Mouse (Mus musculus) liver, postnatal 0 days (tissue): ENCODE data around the gene Gm20708. TPM values are rescaled to one million over a fixed set of nuclear protein-coding genes. Genes with fewer than 3 reads are reported as not detected.

ENCODE experiments used
- ATAC-seq: fragments of 200-750 bp; cut with Nextera tagmentation; 2 replicates; pipeline ENCODE4 v1.8.0; 2017; ENCODE audit warnings: mild to moderate bottlenecking, moderate library complexity
- DNase-seq: peaks from one replicate; pipeline ENCODE4 v3.0.0-alpha.2; 2016
- H3K27ac ChIP-seq: fragments of 300-500 bp; sonication (generic); 2 replicates; pipeline ENCODE4 v1.5.1; 2014; ENCODE audit warnings: antibody characterized with exemption, moderate library complexity, mild to moderate bottlenecking, low read depth
- H3K27me3 ChIP-seq: fragments of 300-500 bp; sonication (generic); 2 replicates; pipeline ENCODE4 v1.6.1; 2014; ENCODE audit warnings: low read length, control low read depth, mixed read lengths; ENCODE audit not compliant: insufficient read depth
- H3K36me3 ChIP-seq: fragments of 300-500 bp; sonication (generic); replicated peaks from 2 replicates; pipeline ENCODE4 v1.6.1; 2014; ENCODE audit warnings: mild to moderate bottlenecking, control low read depth, low read length, moderate library complexity, mixed read lengths; ENCODE audit not compliant: insufficient read depth
- H3K4me1 ChIP-seq: fragments of 300-500 bp; sonication (generic); 2 replicates; pipeline ENCODE4 v1.6.1; 2014; ENCODE audit warnings: antibody characterized with exemption, mild to moderate bottlenecking, control low read depth; ENCODE audit not compliant: insufficient read depth
- H3K4me2 ChIP-seq: fragments of 300-500 bp; sonication (generic); 2 replicates; pipeline ENCODE4 v1.6.1; 2014; ENCODE audit warnings: low read depth, mild to moderate bottlenecking, low read length, moderate library complexity, mixed read lengths
- H3K4me3 ChIP-seq: fragments of 300-500 bp; sonication (generic); 2 replicates; pipeline ENCODE4 v1.5.1; 2014; ENCODE audit warnings: low read depth, low read length
- H3K9ac ChIP-seq: fragments of 300-500 bp; sonication (generic); replicated peaks from 2 replicates; pipeline ENCODE4 v1.6.1; 2014; ENCODE audit warnings: mild to moderate bottlenecking, moderate library complexity
- H3K9me3 ChIP-seq: fragments of 300-500 bp; sonication (generic); 2 replicates; pipeline ENCODE4 v1.6.1; 2016; ENCODE audit warnings: mild to moderate bottlenecking, control low read depth, low read length, mixed read lengths
- CTCF ChIP-seq: sonication (generic); IDR thresholded peaks from 2 replicates; pipeline ENCODE4 v1.5.1; 2016; ENCODE audit warnings: antibody characterized with exemption, low read depth
- EP300 ChIP-seq: IDR thresholded peaks from 2 replicates; pipeline ENCODE4 v1.6.1; 2016; ENCODE audit warnings: antibody characterized with exemption, low read depth, mild to moderate bottlenecking
- WGBS: fragments of 180-500 bp; shearing (Covaris S2); extraction: QIAGEN DNeasy Blood & Tissue Kit; methylation state at CpG from one replicate; pipeline ENCODE4 v1.1.7; 2014; ENCODE audit not compliant: insufficient replicate concordance; 5-methylcytosine and 5-hydroxymethylcytosine counted together
- polyA plus RNA-seq: library from polyadenylated mRNA; unstranded; fragments of >200 nt; fragmentation: Nextera tagmentation; extraction: Ambion mirVana; gene quantifications from 2 replicates; pipeline ENCODE4 v1.2.1, GENCODE M21; 2015

Gm20708 gene
- polyA plus RNA-seq, 1 experiment from 2014 or later, result 0.48 TPM

DNA sequence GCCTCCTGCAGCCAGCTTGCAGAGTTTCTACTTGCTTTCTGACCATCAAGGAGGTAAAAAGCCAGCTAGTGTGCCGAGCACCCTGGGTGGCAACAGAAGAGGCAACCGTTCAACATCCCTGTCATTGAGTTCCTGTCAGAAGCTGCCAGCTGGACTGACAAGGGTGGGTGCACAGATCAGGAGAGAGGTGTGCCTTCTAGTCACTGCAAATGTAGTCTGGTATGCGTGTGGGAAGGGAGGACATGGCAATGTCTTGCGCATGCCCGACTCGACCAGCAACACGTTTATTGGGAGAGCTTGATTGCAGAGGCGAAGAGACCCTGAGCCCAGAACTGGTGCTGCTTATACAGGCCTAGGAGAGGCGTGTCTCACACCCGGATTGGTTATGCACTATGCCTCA is 48.0 kb downstream of the Gm20708 start:
- no peak overlapping the region for H3K27ac ChIP-seq
- DNase-seq, result no peak
- no peak for TF ChIP-seq EP300
- no peak for TF ChIP-seq CTCF
- peaks cover 27% of the 10 kb centered on the region for H3K27me3 ChIP-seq
- no peak overlapping the region for H3K9ac ChIP-seq
- H3K9me3 ChIP-seq, result no peaks in the 10 kb centered on the region
- 0 out of 2 replicates have a peak, but pooled peaks have one; percentile 21 for ATAC-seq
- H3K4me1 ChIP-seq, result no peaks in the 10 kb centered on the region
- no peak overlapping the region for H3K4me2 ChIP-seq
- peaks cover 48% of the 10 kb centered on the region for H3K36me3 ChIP-seq
- no peak overlapping the region for H3K4me3 ChIP-seq
- WGBS, result 95% methylated on average over 10 of the region's 10 CpGs

DNA sequence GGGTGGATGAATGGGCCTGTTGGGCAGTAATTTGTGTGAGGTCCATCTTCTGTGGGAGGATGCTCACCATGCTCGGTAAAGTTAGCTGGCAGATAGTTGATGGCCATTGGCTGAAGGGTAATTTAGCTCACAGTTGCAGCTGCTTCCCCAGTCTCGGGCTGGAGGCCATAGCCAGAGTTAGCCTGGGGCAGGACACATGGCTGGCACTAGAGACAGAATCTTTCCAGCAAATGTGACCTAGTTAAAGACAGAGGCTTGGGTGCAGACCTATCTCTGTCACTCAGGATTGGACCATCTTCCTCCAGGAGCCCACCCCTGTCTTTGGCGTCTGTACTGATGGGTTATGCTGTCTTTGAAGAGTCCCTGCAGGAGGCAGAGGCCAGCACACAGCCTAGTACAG is 48.9 kb downstream of the Gm20708 start:
- Histone ChIP-seq H3K27me3 (peaks cover 32% of the 10 kb centered on the region), H3K27ac (no peak overlapping the region), H3K4me3 (no peak overlapping the region), H3K36me3 (peaks cover 38% of the 10 kb centered on the region), H3K9ac (no peak overlapping the region), H3K4me1 (no peaks in the 10 kb centered on the region), H3K4me2 (no peak overlapping the region), H3K9me3 (no peaks in the 10 kb centered on the region)
- TF ChIP-seq CTCF (no peak), EP300 (no peak)
- 73% methylated on average over 3 of the region's 3 CpGs for WGBS
- ATAC-seq, result no peak
- DNase-seq, result no peak

DNA sequence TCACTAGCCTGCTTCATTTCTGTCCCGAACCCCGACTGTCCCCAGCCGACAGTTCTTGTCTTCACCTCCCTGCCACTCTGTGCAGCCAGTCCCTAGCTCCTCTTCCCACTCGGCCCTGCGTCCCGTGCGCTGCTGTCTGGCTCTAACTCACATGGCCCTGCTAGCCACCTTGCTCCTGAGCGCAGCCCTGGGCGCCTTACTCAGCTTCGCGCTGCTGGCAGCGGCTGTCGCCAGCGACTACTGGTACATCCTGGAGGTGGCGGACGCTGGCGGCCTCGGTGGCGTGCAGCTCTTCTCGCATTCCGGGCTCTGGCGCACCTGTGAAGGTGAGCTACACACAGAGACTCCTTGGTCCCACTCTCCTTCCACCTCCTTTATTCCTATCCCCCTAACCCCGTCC is 51.1 kb downstream of the Gm20708 start, which contains the start of gene Tmem235:
TSS of gene Tmem235 (plus strand) at position 152 of the 400 bp plus-strand sequence.
- Histone ChIP-seq H3K36me3 (peaks cover 19% of the 10 kb centered on the region), H3K4me2 (no peak within 1 kb of the TSS), H3K9me3 (no peaks in the 10 kb centered on the region), H3K27me3 (peaks cover 32% of the 10 kb centered on the region), H3K27ac (no peak within 1 kb of the TSS), H3K4me1 (peaks cover 3% of the 10 kb centered on the region), H3K9ac (no peak within 1 kb of the TSS), H3K4me3 (no peak within 1 kb of the TSS)
- 6% methylated on average over 23 of the region's 23 CpGs for WGBS
- DNase-seq (no peak), ATAC-seq (no peak)
- no peak for TF ChIP-seq EP300
- no peak for TF ChIP-seq CTCF

DNA sequence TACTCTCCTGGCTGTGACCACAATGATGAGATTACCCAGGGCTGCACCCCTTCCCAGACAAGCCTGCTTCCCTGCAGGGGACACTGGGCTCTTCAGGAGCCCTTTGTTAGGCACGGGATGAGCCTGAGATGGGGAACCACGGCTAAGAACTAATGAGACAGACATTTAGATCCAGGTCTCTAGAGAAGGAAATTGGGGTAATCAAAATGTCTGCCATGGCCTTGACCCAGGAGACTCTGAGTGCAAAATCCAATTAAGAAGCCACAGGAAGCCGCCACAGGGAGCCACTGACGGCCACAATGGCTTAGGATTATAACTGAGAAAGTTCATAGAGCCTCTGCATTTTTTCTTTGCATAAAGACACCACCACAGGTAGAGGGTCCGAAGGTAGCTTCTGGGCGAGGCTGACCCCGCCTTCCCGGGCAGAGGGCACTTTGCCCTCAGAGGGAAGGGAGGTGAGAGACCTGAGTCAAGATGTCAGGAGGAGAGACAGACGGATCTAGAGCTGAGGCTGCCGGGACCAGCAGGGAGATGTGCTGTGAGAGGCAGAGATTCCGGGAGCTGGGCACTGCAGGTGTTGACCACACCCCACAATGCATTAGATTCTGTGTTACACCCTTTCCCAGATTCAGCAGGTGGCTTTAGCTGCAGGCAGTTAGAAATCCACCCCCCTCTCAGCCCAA is 53.8 kb downstream of the Gm20708 start:
- TF ChIP-seq EP300 (no peak), CTCF (no peak)
- H3K27me3 ChIP-seq, result peaks cover 32% of the 10 kb centered on the region
- peaks cover 6% of the 10 kb centered on the region for H3K4me1 ChIP-seq
- H3K9me3 ChIP-seq, result no peaks in the 10 kb centered on the region
- no peak overlapping the region for H3K4me2 ChIP-seq
- no peak overlapping the region for H3K9ac ChIP-seq
- no peak overlapping the region for H3K4me3 ChIP-seq
- WGBS, result 46% methylated on average over 11 of the region's 11 CpGs
- H3K36me3 ChIP-seq, result no peaks in the 10 kb centered on the region
- no peak overlapping the region for H3K27ac ChIP-seq
- no peak for ATAC-seq
- no peak for DNase-seq

DNA sequence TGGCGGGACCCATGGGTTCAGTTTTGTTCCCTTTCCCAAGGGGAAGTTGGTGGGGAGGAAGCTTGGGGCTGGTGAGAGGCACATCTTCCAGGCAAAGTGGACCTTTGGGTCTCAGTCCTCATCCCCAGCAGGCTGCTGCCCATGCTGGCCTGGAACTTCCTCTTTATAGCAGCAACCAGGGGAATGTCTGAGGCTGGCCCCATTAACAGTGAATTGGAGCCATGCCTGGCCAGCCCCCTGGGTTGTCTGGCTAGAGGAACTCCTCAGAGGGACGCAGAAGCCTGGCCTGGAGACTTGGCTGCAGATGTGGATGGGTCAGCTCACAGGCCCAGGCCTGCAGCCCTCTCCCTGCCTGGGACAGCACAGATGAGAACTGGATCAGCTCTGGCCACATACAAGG is 55.3 kb downstream of the Gm20708 start:
- WGBS, result 39% methylated on average over 2 of the region's 2 CpGs

DNA sequence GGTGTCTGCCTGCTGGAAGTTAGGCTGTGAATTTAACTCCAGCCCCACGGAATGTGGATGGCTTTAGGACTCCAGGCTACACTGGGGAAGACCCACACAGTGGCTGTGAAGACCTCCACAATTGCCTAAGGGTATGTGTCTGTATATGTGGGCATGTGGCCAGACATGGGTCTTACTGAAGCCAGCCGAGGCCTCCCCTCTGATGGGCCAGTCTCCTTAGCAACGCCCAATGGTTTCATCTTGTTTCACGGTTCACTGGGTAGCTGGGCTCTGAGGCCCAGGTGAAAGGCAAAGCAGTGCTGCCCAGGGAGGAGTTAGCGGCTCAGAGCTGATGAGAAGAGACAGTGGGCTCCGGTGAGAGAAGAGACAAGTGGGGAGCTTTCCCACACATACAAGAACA is 56.5 kb downstream of the Gm20708 start:
- ATAC-seq (no peak), DNase-seq (no peak)
- Histone ChIP-seq H3K4me1 (peaks cover 8% of the 10 kb centered on the region), H3K27ac (no peak overlapping the region), H3K9me3 (no peaks in the 10 kb centered on the region), H3K4me3 (no peak overlapping the region), H3K36me3 (no peaks in the 10 kb centered on the region), H3K27me3 (peaks cover 17% of the 10 kb centered on the region), H3K9ac (no peak overlapping the region; the same call in 1 of the 2 replicates), H3K4me2 (no peak overlapping the region)
- 62% methylated on average over 6 of the region's 6 CpGs for WGBS
- TF ChIP-seq CTCF (no peak), EP300 (no peak)

More for the DNA sequence above, 55.3 kb downstream of the Gm20708 start:
- Histone ChIP-seq H3K4me2 (no peak overlapping the region), H3K36me3 (no peaks in the 10 kb centered on the region), H3K27me3 (peaks cover 29% of the 10 kb centered on the region), H3K9me3 (no peaks in the 10 kb centered on the region), H3K4me1 (peaks cover 6% of the 10 kb centered on the region), H3K9ac (no peak overlapping the region), H3K27ac (no peak overlapping the region), H3K4me3 (no peak overlapping the region)
- TF ChIP-seq CTCF (no peak), EP300 (no peak)
- DNase-seq (no peak), ATAC-seq (no peak; the same call in 1 of the 2 replicates)
